ENCODE assay signal across 12 mouse cellular contexts in the genomic region with DNA sequence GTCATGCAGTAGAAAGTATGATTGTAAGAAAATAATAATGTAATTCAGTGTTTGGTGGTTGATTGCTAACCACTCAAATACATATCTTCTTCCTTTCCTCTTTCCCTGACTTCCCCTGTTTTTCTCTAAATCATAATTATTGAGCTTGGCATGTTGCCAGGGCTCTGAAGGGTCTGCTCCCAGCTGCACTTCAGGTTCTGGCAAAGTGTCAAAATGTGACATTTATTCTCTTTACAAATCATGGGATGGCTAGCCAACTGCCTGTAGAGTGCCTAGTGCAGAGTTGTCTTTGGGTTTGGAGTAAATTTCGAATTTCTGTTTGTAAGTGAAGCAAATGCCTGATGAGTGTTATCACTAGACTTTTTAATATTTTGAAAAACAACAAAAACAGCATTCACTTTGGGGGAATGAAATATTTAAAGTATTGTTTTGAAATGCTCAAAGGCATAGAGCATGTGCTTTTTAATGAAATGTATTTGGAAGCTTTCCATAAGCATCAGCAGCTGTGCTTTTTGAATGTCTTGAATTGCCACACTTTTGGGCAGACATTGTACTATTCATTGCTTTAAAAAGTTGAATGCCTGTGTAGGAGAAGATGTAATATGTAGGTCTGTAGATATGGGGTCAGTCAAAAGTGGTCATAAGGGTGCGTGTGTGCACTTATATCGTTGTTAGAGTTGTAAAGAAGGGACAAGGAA. TPM values are rescaled to one million over a fixed set of nuclear protein-coding genes. Genes with fewer than 3 reads are reported as not detected.
DNase-seq lines count a peak whose midpoint lies in the region; ATAC-seq and TF ChIP-seq lines count a peak whose summit lies in the region.
"Had no signal": no experiment of that assay in that cellular context is flagged by ENCODE, and none has a peak within 500 bp of the region (broad histone marks: within the 10 kb centered on the region; RNA-seq: fewer than 3 reads in every experiment).

No protein-coding gene starts in this region.

- peaks cover 7% of the 10 kb centered on the region for H3K4me1 ChIP-seq in heart, embryonic 13.5 days
- peaks cover 3% of the 10 kb centered on the region; the same call in 1 of the 2 replicates for H3K4me1 ChIP-seq in heart, embryonic 11.5 days (ENCODE audit: control insufficient read depth, insufficient read depth, low read length)
- H3K4me1 ChIP-seq in limb, embryonic 14.5 days (ENCODE audit: control insufficient read depth, insufficient read depth, low read length) = peaks cover 9% of the 10 kb centered on the region
- H3K4me1 ChIP-seq in limb, embryonic 10.5 days = no peaks in the 10 kb centered on the region
- H3K4me1 ChIP-seq in lung, postnatal 0 days (ENCODE audit: insufficient read depth, low read depth, low read length) = no peaks in the 10 kb centered on the region; the same call in 1 of the 2 replicates
- H3K4me1 ChIP-seq in liver, embryonic 11.5 days (replicated peaks; ENCODE audit: control insufficient read depth, insufficient read depth, low read length) = peaks cover 3% of the 10 kb centered on the region; the same call in 1 of the 2 replicates
- H3K4me1 ChIP-seq: midbrain, embryonic 12.5 days had no signal

- peak overlapping the region; percentile 9; the same call in 1 of the 2 replicates for H3K4me2 ChIP-seq in heart, embryonic 13.5 days
- H3K4me2 ChIP-seq in heart, embryonic 11.5 days = no peak overlapping the region
- no peak overlapping the region for H3K4me2 ChIP-seq in limb, embryonic 14.5 days (replicated peaks; ENCODE audit: low read depth, low read length, severe bottlenecking)
- no peak overlapping the region for H3K4me2 ChIP-seq in lung, postnatal 0 days (replicated peaks; ENCODE audit: low read depth, low read length)
- no peak overlapping the region for H3K4me2 ChIP-seq in liver, embryonic 11.5 days
- H3K4me2 ChIP-seq: limb, embryonic 15.5 days; midbrain, embryonic 12.5 days had no signal

- no peak overlapping the region for H3K4me3 ChIP-seq in heart, embryonic 13.5 days
- no peak overlapping the region for H3K4me3 ChIP-seq in heart, embryonic 11.5 days (ENCODE audit: low read depth, low read length)
- no peak overlapping the region for H3K4me3 ChIP-seq in limb, embryonic 14.5 days (replicated peaks; ENCODE audit: low read length)
- no peak overlapping the region for H3K4me3 ChIP-seq in limb, embryonic 10.5 days
- H3K4me3 ChIP-seq in lung, postnatal 0 days (ENCODE audit: low read depth, low read length) = no peak overlapping the region
- no peak overlapping the region for H3K4me3 ChIP-seq in liver, embryonic 11.5 days (ENCODE audit: low read depth, low read length)
- H3K4me3 ChIP-seq: limb, embryonic 15.5 days; midbrain, embryonic 12.5 days had no signal

- H3K27ac ChIP-seq in heart, embryonic 13.5 days (replicated peaks) = no peak overlapping the region
- H3K27ac ChIP-seq in heart, embryonic 11.5 days (ENCODE audit: low read depth, low read length) = no peak overlapping the region
- no peak overlapping the region for H3K27ac ChIP-seq in limb, embryonic 14.5 days (replicated peaks; ENCODE audit: low read depth, low read length)
- H3K27ac ChIP-seq in limb, embryonic 10.5 days = no peak overlapping the region
- H3K27ac ChIP-seq in lung, postnatal 0 days (ENCODE audit: low read length) = no peak overlapping the region
- no peak overlapping the region for H3K27ac ChIP-seq in liver, embryonic 11.5 days (ENCODE audit: low read depth, low read length)
- H3K27ac ChIP-seq: limb, embryonic 15.5 days; midbrain, embryonic 12.5 days had no signal

- H3K9ac ChIP-seq in heart, embryonic 13.5 days = no peak overlapping the region
- H3K9ac ChIP-seq in heart, embryonic 11.5 days (ENCODE audit: low read depth, low read length) = no peak overlapping the region
- no peak overlapping the region for H3K9ac ChIP-seq in limb, embryonic 14.5 days (ENCODE audit: low read depth, low read length, severe bottlenecking)
- H3K9ac ChIP-seq in lung, postnatal 0 days (replicated peaks; ENCODE audit: low read depth) = no peak overlapping the region
- no peak overlapping the region for H3K9ac ChIP-seq in liver, embryonic 11.5 days (ENCODE audit: low read depth, low read length)
- H3K9ac ChIP-seq: limb, embryonic 15.5 days; midbrain, embryonic 12.5 days had no signal

- no peak for TF ChIP-seq CTCF in lung, postnatal 0 days (IDR thresholded peaks at IDR 0.05)

- no peak for ATAC-seq in heart, embryonic 13.5 days (ENCODE audit: extremely low read depth, insufficient number of reproducible peaks, low FRiP score, low TSS enrichment)
- no peak for ATAC-seq in heart, embryonic 11.5 days (replicated peaks; ENCODE audit: insufficient number of reproducible peaks, low FRiP score, low TSS enrichment)
- no peak for ATAC-seq in limb, embryonic 14.5 days (ENCODE audit: low FRiP score, low read depth)
- ATAC-seq in lung, postnatal 0 days = peak; percentile 28
- ATAC-seq in liver, embryonic 11.5 days (replicated peaks; ENCODE audit: low FRiP score) = no peak

- no peaks in the 10 kb centered on the region for H3K36me3 ChIP-seq in heart, embryonic 13.5 days
- H3K36me3 ChIP-seq in heart, embryonic 11.5 days (ENCODE audit: control insufficient read depth, insufficient read depth, low read length) = no peaks in the 10 kb centered on the region
- no peaks in the 10 kb centered on the region for H3K36me3 ChIP-seq in limb, embryonic 14.5 days (ENCODE audit: control insufficient read depth, insufficient read depth, low read length)
- H3K36me3 ChIP-seq in limb, embryonic 10.5 days = peaks cover 5% of the 10 kb centered on the region; the same call in 1 of the 2 replicates
- no peaks in the 10 kb centered on the region for H3K36me3 ChIP-seq in lung, postnatal 0 days (ENCODE audit: insufficient read depth, low read length)
- no peaks in the 10 kb centered on the region for H3K36me3 ChIP-seq in liver, embryonic 11.5 days (ENCODE audit: control insufficient read depth, insufficient read depth, low read length)
- H3K36me3 ChIP-seq: limb, embryonic 15.5 days; midbrain, embryonic 12.5 days had no signal

- TF ChIP-seq POLR2A in limb, embryonic 14.5 days (IDR thresholded peaks at IDR 0.05; ENCODE audit: borderline replicate concordance, extremely low read depth, insufficient read depth, insufficient read length) = no peak

- 82% methylated on average over 3 of the region's 3 CpGs for WGBS in heart, embryonic 13.5 days
- WGBS in heart, embryonic 11.5 days (ENCODE audit: insufficient replicate concordance) = 89% methylated on average over 3 of the region's 3 CpGs
- WGBS in limb, embryonic 14.5 days = 76% methylated on average over 3 of the region's 3 CpGs
- WGBS in limb, embryonic 10.5 days = 91% methylated on average over 3 of the region's 3 CpGs
- 54% methylated on average over 3 of the region's 3 CpGs for WGBS in lung, postnatal 0 days
- WGBS in liver, embryonic 11.5 days = 90% methylated on average over 3 of the region's 3 CpGs

- DNase-seq in limb, embryonic 14.5 days (ENCODE audit: low spot score) = peak; percentile 80
- DNase-seq in limb, embryonic 10.5 days (ENCODE audit: low spot score) = no peak
- peak; percentile 36 for DNase-seq in adipocyte (ENCODE audit: low spot score)
- DNase-seq in lung, postnatal 0 days (ENCODE audit: low spot score) = peak; percentile 73
- DNase-seq in frontal cortex, postnatal 25 days (ENCODE audit: low spot score in 2 of 2) = no peak
- DNase-seq in liver, embryonic 11.5 days (ENCODE audit: low spot score) = no peak
- DNase-seq: adrenal gland, postnatal 14 days; cerebellum, adult 9-10 months had no signal

- H3K27me3 ChIP-seq in heart, embryonic 13.5 days (replicated peaks) = no peaks in the 10 kb centered on the region
- no peaks in the 10 kb centered on the region for H3K27me3 ChIP-seq in heart, embryonic 11.5 days (ENCODE audit: control insufficient read depth, insufficient read depth, low read length)
- H3K27me3 ChIP-seq in limb, embryonic 14.5 days (ENCODE audit: control insufficient read depth, insufficient read depth, low read length) = no peaks in the 10 kb centered on the region
- H3K27me3 ChIP-seq in limb, embryonic 10.5 days (ENCODE audit: low read depth, poor library complexity, severe bottlenecking) = no peaks in the 10 kb centered on the region
- H3K27me3 ChIP-seq in lung, postnatal 0 days (replicated peaks; ENCODE audit: insufficient read depth, low read length) = no peaks in the 10 kb centered on the region
- no peaks in the 10 kb centered on the region for H3K27me3 ChIP-seq in liver, embryonic 11.5 days (replicated peaks; ENCODE audit: control insufficient read depth, insufficient read depth, low read length)
- H3K27me3 ChIP-seq: limb, embryonic 15.5 days; midbrain, embryonic 12.5 days had no signal

- H3K9me3 ChIP-seq in heart, embryonic 13.5 days = no peaks in the 10 kb centered on the region
- H3K9me3 ChIP-seq in heart, embryonic 11.5 days (replicated peaks; ENCODE audit: control insufficient read depth, low read length) = no peaks in the 10 kb centered on the region
- no peaks in the 10 kb centered on the region for H3K9me3 ChIP-seq in limb, embryonic 14.5 days (ENCODE audit: control insufficient read depth, low read length)
- no peaks in the 10 kb centered on the region for H3K9me3 ChIP-seq in limb, embryonic 10.5 days (replicated peaks)
- no peaks in the 10 kb centered on the region for H3K9me3 ChIP-seq in lung, postnatal 0 days (ENCODE audit: low read length)
- H3K9me3 ChIP-seq in liver, embryonic 11.5 days (ENCODE audit: control insufficient read depth, low read length) = no peaks in the 10 kb centered on the region
- H3K9me3 ChIP-seq: limb, embryonic 15.5 days had no signal

- 0 out of 2 replicates have a peak, but pooled peaks have one; percentile 25 for TF ChIP-seq EP300 in lung, postnatal 0 days (IDR thresholded peaks at IDR 0.05)

RNA-seq across cellular contexts. Expression of a gene that starts 21.3 kb away (rescaled TPM):
- 15.5 and 16.8 TPM in 2 replicates for polyA plus RNA-seq in heart, embryonic 13.5 days (2015; fragmentation: Nextera tagmentation; extraction: Ambion mirVana)
- polyA plus RNA-seq in heart, embryonic 11.5 days (2014; fragmentation: Nextera tagmentation; extraction: Ambion mirVana) = 20.3 and 20.7 TPM in 2 replicates
- polyA plus RNA-seq in limb, embryonic 14.5 days (2012; rRNA removed) = 16.4 and 27.6 TPM in 2 replicates
- polyA plus RNA-seq in limb, embryonic 14.5 days (2014; fragmentation: Nextera tagmentation; extraction: Ambion mirVana) = 21.4 and 23.4 TPM in 2 replicates
- polyA plus RNA-seq in limb, embryonic 10.5 days (2016; fragmentation: Nextera tagmentation; extraction: Ambion mirVana) = 16.7 and 17.5 TPM in 2 replicates
- 20.6 and 22.5 TPM in 2 replicates for polyA plus RNA-seq in lung, postnatal 0 days (2015; fragmentation: Nextera tagmentation; extraction: Ambion mirVana)
- polyA plus RNA-seq in liver, embryonic 11.5 days (2014; fragmentation: Nextera tagmentation; extraction: Ambion mirVana) = 19.1 and 20.1 TPM in 2 replicates

Comparison
In these comparisons a context has a peak if more than half of its experiments do, and no peak if none do; other contexts are left out.
1. DNase-seq: peak in limb, embryonic 14.5 days (single experiment), adipocyte (single experiment) and lung, postnatal 0 days (single experiment); none in limb, embryonic 10.5 days (single experiment), frontal cortex, postnatal 25 days (0 of 2) and liver, embryonic 11.5 days (single experiment).